ENCODE assay signal across 11 mouse cellular contexts in the genomic region with DNA sequence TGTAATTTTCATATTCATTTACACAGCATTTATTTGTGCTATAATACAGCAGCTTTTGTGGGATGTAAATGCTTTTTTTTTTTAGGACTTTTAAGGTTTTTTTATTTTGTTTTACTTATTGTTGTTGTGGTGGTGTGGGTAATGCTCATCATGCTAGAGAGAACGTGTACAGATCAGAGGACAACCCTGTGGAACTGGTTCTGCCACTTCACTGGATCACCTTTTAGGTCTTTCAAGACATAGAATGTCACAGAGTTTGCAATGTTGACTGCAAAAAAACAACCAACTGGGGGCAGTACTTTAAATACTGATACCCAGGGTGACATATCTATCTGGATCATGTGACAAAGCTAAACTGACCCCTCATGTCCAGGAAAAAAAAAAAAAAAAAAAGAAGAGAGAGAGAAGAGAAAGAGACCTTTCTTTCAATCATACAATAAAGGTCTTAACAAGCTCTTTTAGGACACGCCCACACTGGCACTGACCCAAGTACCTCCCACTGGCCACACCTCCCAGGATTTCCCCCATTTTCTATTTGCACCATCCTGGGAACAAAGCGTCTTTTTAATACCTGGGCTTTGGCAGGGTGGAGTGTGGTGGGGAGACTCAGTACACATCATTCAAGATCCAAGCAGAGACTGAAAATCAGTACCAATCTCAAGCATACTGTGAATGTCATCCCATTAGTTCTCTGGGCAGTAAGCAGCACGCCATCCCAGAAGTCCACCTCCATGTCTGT. TPM values are rescaled to one million over a fixed set of nuclear protein-coding genes. Genes with fewer than 3 reads are reported as not detected.
DNase-seq lines count a peak whose midpoint lies in the region; ATAC-seq and TF ChIP-seq lines count a peak whose summit lies in the region.
"Had no signal": no experiment of that assay in that cellular context is flagged by ENCODE, and none has a peak within 500 bp of the region (broad histone marks: within the 10 kb centered on the region; RNA-seq: fewer than 3 reads in every experiment).

No protein-coding gene starts in this region.

- no peak overlapping the region for H3K4me3 ChIP-seq in intestine, postnatal 0 days (ENCODE audit: low read depth, low read length)
- H3K4me3 ChIP-seq in left cerebral cortex, adult 2 months, result no peak overlapping the region
- H3K4me3 ChIP-seq: embryonic facial prominence, embryonic 12.5 days; hindbrain, embryonic 15.5 days had no signal

- H3K4me2 ChIP-seq in intestine, postnatal 0 days (replicated peaks; ENCODE audit: low read depth), result no peak overlapping the region
- H3K4me2 ChIP-seq: embryonic facial prominence, embryonic 12.5 days; hindbrain, embryonic 15.5 days had no signal

- H3K27ac ChIP-seq in intestine, postnatal 0 days (ENCODE audit: low read depth, low read length), result no peak overlapping the region
- H3K27ac ChIP-seq in left cerebral cortex, adult 2 months, result no peak overlapping the region
- H3K27ac ChIP-seq: embryonic facial prominence, embryonic 12.5 days; hindbrain, embryonic 15.5 days had no signal

- H3K9ac ChIP-seq in intestine, postnatal 0 days (ENCODE audit: low read depth, low read length), result no peak overlapping the region
- H3K9ac ChIP-seq: embryonic facial prominence, embryonic 12.5 days; hindbrain, embryonic 15.5 days had no signal

- WGBS in intestine, postnatal 0 days, result 43% methylated on average over 4 of the region's 4 CpGs

- TF ChIP-seq CTCF in intestine, postnatal 0 days (IDR thresholded peaks at IDR 0.05; ENCODE audit: low read depth), result no peak
- TF ChIP-seq CTCF in left cerebral cortex, adult 2 months (IDR thresholded peaks at IDR 0.05), result no peak

- intact Hi-C loops in left cerebral cortex, adult 2 months (cut with DNase I), result no loop called here

- DNase-seq in heart, postnatal 4 days, result peak; percentile 17
- DNase-seq in heart, adult 18-20 months, result no peak
- DNase-seq in urinary bladder, postnatal 25 days (ENCODE audit: low spot score), result peak; percentile 22
- DNase-seq in urinary bladder, postnatal 10 days (ENCODE audit: low spot score), result no peak
- DNase-seq in ovary, adult 18-20 months (ENCODE audit: low spot score), result no peak
- DNase-seq in gastrocnemius, adult 18-20 months (ENCODE audit: low spot score), result no peak
- no peak for DNase-seq in left cerebral cortex, adult 2 months (ENCODE audit: extremely low spot score in 1 of 2, low spot score in 2 of 2)
- DNase-seq: gastrocnemius, postnatal 25 days had no signal

- H3K4me1 ChIP-seq in intestine, postnatal 0 days (replicated peaks; ENCODE audit: control insufficient read depth, insufficient read depth, low read length), result no peaks in the 10 kb centered on the region
- H3K4me1 ChIP-seq: embryonic facial prominence, embryonic 12.5 days; hindbrain, embryonic 15.5 days had no signal

- H3K9me3 ChIP-seq in intestine, postnatal 0 days (ENCODE audit: control insufficient read depth), result no peaks in the 10 kb centered on the region
- H3K9me3 ChIP-seq: embryonic facial prominence, embryonic 12.5 days; hindbrain, embryonic 15.5 days had no signal

- ATAC-seq in intestine, postnatal 0 days, result 0 out of 2 replicates have a peak, but pooled peaks have one; percentile 33

- no peaks in the 10 kb centered on the region for H3K36me3 ChIP-seq in intestine, postnatal 0 days (ENCODE audit: control insufficient read depth, insufficient read depth)
- H3K36me3 ChIP-seq: embryonic facial prominence, embryonic 12.5 days; hindbrain, embryonic 15.5 days had no signal

- no peaks in the 10 kb centered on the region for H3K27me3 ChIP-seq in intestine, postnatal 0 days (replicated peaks; ENCODE audit: control insufficient read depth, insufficient read depth, low read length)
- H3K27me3 ChIP-seq: embryonic facial prominence, embryonic 12.5 days; hindbrain, embryonic 15.5 days had no signal

RNA-seq across cellular contexts. Expression of a gene that starts 11.2 kb away (rescaled TPM):
- total RNA-seq in heart, postnatal 4 days (2021), result 10 to 100 TPM; 25.0 to 25.6 TPM
- 10 to 100 TPM; 18.6 to 19.4 TPM for total RNA-seq in heart, adult 18-20 months (2021)
- polyA plus RNA-seq in intestine, postnatal 0 days (2015; fragmentation: Nextera tagmentation; extraction: Ambion mirVana), result 20.4 and 20.9 TPM in 2 replicates
- total RNA-seq in gastrocnemius, adult 18-20 months (2021), result 10 to 100 TPM; 17.5 to 17.8 TPM
- 10 to 100 TPM; 26.2 to 32.1 TPM for total RNA-seq in left cerebral cortex, adult 2 months (2021)

Comparison
In these comparisons a context has a peak if more than half of its experiments do, and no peak if none do; other contexts are left out.
1. DNase-seq: peak in heart, postnatal 4 days (single experiment) and urinary bladder, postnatal 25 days (single experiment); none in heart, adult 18-20 months (0 of 2), urinary bladder, postnatal 10 days (single experiment), ovary, adult 18-20 months (single experiment), gastrocnemius, adult 18-20 months (single experiment) and left cerebral cortex, adult 2 months (0 of 2).